Mouse (Mus musculus) urinary bladder, adult 18-20 months (tissue): Measurements from ENCODE around the gene Gdi1.
"Not testable (repeated sequence)": the region's sequence is repeated elsewhere in the genome, so short reads cannot be mapped to it uniquely, and the experiment has no call there.

Experiments
- DNase-seq, 2 experiments: peaks; one replicate each; pipeline ENCODE4 v3.0.0; 2022; ENCODE audit warnings: low spot score in 2 of 2, mixed read lengths in 2 of 2

The Gdi1 gene

DNA sequence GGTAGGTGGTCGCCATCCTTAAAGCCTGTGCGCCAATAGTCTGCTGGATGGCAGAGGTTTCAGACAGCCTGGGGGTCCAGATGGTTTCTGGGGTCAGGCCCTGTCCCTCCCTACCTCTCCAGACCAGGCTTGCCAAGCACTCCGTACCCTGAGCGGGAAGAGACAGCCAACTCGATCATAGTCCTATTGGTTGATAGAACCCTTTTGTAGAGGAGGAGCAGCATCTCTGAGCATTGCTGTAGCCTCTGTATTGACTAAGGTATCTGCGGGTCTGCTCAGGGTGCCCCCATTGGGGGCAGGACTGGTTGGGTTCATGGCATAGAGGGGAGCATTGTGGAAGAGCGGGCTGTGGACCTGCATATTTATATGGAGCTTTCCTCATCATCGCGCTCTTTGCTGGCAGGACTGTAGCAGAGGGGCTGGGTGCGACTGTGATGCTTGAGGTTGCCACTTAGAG is 24.4 kb downstream of the Gdi1 start:
- DNase-seq, result no peak

DNA sequence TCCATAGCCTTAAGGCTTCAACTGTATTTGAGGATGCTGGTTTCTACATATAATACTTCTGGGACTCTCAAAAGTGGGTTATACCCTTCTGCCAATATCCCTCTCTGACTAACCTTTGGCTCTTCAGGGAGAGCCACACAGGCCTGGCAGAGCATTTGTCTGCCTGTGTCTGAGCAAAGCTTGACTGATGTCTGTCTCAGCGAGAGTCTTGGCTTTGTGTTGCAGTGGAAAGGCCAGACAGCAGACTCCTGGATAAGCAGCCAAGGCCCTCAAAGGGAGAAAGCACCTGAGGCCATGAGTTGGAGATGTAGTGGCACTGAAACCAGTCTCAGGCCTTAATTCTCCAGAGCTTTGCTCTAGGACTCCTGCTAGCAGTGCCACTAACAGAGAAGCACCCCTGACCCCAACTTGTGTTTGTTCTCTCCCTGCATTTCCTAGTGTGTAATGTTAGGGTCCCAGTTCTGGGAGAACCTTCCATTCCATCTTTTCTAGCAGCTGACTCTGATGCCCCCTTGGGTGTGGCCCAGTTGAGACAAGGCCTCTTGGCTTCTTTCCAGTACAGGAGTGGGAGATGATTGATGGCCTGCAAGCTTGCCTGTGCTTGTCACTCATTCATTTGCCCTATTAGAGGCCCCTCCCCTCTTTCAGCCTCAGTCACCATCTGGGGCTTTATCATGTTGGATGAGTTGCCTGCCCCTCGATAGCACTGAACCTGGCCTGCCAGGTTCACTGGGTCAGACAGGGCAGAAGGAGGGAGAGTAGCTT is 25.6 kb downstream of the Gdi1 start:
- DNase-seq, result no peak

DNA sequence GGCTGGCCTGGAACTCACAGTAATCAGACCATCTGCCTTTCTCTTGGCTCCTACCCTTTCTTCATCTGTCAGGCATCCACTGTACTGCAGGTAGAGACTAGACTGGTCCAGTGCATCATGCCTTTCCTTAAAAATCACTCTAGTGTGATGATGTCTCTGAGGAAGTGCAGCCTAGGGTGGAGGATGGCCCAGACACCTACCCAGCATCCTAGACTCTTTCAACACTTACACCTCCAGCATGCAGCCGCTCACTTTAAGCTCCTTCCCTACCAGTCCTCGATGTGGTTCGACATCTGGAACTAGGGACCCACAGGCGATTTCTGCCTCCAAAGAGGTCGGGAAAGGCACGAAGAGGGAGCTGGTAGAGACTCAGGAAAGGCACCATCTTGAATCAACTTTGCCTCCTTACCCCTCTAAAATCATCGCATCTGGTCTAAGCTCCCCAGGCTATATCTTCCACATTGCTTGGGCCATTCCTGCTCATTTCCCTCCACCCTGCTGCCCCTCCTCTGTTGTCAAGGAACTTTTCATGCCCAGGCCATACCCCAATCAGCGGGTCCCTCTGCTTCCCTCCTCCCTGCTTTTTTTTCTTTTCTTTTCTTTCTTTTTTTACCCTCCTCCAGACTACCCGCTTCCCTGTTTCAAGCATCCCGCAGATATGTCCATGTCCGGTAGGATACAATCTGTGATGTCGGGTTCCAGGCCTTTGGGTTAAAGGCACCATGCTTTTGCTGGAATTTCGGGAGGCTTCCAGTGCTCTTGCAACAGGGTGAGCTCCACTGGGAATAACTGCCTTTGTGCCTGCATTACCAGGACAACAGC is 48.1 kb downstream of the Gdi1 start:
- DNase-seq, result no peak

DNA sequence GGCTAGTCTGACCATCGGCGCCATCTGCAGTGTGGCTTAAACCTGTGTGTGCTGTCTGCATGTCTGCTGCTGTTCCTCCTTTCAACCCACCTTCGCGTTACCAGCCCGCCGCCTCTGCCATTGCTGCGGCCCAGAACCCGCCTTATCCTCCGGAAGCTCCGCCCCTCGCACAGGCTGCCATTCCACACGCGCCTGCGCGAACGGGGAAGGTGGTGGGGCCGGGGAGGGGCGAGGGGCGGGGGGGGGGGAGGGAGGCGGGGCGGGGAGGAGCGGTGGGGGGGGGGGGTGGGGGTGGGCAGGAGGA is 48.6 kb downstream of the Gdi1 start, which contains the start of gene Lage3:
Gene Lage3, minus strand, starts transcription at position 152 of the 304 bp plus-strand sequence.
- DNase-seq, result peak; percentile 42 to 65

DNA sequence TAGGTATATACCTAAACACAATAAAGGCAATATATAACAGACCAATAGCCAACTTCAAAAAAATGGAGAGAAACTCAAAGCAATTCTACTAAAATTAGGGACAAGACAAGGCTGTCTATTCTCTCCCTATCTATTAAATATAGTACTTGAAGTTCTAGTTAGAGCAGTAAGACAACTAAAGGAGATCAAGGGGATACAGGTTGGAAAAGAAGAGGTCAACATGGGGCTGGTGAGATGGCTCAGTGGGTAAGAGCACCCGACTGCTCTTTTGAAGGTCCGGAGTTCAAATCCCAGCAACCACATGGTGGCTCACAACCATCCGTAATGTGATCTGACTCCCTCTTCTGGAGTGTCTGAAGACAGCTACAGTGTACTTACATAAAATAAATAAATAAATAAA is 52.3 kb downstream of the Gdi1 start:
- not testable (repeated sequence) for DNase-seq

DNA sequence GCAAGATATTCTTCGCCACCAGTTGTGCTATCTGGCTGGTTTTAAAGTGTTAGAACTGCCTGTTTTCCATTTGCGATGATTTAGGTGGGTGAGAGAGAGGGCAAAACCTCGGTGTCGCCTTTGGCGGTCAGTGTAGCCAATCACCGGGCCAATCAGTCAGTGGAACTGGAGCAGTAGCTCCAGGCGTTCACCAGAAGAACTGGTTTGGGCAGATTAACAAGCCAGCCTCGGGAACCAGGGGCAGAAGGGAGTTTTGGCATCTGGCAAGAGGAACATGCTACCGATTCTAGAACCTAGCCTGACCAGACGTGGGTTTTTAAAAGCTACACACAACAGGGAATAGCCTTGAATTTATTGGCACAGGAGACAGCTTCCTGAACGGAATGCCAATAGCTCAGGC is 54.4 kb downstream of the Gdi1 start:
- DNase-seq, result peak; percentile 6 to 28
